Mouse (Mus musculus) adrenal gland, postnatal 10 days (tissue): ENCODE measurements around the gene Akap2. TPM values are rescaled to one million over a fixed set of nuclear protein-coding genes. Genes with fewer than 3 reads are reported as not detected.

Source experiments
- DNase-seq: peaks from one replicate; pipeline ENCODE4 v3.0.0; 2021; ENCODE audit warnings: mixed read lengths
- total RNA-seq, 2 experiments: library from RNA; stranded (reverse); gene quantifications; 2 replicates each; pipeline ENCODE4 v1.2.3; 2021

Gene Akap2
- total RNA-seq, 2 experiments from 2014 or later: 87.7 to 92.0 TPM

DNA sequence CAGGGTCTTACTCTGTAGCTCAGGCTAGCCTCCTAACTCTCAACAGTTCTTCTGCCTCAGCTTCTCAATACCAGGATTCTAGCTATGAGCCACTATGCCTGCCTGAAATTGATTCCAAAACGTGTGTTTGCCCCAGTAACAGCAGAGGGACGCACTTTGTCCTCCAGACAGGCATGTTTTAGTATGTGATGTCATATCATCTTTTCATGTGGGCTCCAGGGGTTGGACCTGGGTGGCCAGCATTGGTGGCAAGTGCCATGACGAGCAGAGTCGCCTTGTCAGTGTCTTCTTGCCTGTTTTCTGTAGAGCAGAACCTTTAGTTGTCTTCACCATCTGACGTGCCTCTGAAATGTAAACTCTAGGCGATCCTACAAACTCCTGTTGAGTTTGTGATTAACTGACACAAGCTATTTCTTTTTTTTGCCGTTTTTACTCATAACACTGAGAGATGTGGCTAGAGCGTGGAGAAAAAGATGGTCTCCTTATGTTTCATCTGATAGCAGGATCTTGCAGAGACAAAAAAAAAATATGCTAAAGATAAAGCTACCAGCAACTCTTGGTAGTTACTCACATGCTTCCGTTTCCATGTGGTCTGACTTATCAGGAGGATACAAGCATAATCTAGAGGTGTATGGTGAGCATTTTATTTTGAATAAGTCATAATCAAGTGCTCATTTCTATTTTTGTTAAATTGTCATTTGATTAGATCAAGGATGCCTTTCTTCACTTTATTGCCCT lies 80.3 kb downstream of the Akap2 start:
- no peak for DNase-seq

- DNase-seq: peak; percentile 70
Measured at GRCm38 (mm10) chr4:57798286-57799018, 81.0 kb downstream of the Akap2 start.

GRCm38 (mm10) chr4:57799297-57799696 lies 81.8 kb downstream of the Akap2 start:
- no peak for DNase-seq

- peak; percentile 37 for DNase-seq
Measured at GRCm38 (mm10) chr4:57801239-57801638, 83.8 kb downstream of the Akap2 start.

- DNase-seq: no peak
Measured at GRCm38 (mm10) chr4:57801986-57802385, 84.5 kb downstream of the Akap2 start.

- peak; percentile 32 for DNase-seq
Measured at GRCm38 (mm10) chr4:57802411-57802810, 85.0 kb downstream of the Akap2 start.

DNA sequence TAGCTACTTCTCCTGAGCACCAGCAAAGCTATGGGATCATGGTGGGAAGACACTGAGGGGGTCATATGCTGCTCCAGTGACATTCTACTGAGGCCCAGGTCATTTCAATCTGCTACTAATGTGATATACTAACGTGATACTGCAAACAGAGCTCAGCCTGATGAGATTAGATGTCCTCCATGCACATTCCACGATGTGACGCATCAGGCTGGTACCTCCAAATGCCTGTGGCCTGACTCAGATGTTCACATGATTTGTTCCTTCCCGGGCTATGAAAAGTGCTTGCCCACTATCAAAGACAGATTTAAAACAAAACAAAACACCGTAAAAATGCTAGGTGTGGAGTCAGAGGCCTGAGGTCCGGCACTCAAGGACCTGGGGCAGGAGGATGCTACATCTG lies 87.4 kb downstream of the Akap2 start:
- peak; percentile 45 for DNase-seq

GRCm38 (mm10) chr4:57809449-57809848 lies 92.0 kb downstream of the Akap2 start:
- no peak for DNase-seq

DNA sequence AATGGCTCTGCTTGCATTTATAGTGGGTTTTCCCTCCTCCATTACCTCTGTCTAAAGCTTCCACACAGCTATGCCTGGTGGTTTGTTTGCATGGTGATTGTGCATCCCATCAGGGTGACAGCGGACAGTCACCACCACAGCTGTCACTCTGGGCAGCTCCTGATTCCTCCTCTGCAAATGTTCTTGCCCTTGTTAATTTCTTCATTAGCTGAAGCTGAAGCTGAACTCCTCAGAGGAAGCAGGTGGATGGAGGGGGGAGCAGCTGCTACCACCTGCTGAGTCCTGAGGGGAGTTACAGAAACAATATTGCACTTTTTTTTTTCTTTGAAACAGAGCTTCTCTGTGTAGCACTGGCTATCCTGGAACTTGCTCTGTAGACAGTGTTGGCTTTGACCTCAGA lies 94.6 kb downstream of the Akap2 start:
- no peak for DNase-seq

DNA sequence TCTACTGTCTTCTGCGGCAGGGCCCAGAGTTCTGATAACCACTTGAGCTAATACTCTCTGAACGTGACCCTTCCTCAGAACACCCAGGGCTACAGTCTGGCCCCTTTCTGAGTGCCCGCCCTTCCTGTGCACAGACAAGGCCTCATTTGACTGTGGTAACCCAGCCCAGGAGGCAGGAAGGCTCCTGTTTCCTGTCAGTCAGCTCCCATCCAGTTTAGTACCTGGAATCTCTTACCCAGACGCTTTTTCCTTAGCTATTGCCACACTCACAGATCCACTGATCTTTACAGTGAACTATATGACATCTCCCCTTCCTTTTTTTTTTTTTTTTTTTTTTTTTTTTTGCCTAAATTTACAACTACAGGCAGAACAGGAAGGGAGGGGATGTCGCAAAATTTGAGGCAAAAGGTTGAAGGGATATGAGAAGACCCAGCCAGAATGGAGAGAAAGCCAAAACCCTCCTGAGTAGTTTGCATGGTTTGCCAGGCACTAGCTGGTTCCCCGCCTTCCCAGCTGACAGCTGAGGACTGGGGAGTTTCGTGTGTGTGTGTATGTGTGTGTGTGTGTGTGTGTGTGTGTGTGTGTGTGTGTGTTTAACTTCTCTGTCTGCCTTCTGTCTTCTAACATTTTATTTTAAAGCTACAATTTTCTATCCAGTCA lies 95.6 kb downstream of the Akap2 start:
- DNase-seq: no peak

DNA sequence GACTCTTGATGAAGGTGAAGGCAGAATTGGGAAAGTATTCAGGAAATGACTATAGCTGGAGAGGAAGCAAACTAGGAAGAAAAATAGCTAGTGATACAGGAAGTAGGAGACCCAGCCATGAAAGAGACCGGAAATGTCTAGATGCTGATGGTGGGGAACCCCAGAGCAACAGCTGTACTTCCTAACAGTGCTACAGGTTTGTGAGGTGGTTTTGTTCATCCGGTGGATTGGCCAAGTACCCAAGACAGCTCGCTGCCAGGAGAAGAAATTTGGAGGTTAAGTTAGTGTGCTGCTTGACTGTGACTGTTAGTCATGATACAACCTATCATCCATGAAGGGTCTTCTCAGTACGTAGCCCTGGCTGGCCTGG lies 96.1 kb downstream of the Akap2 start:
- no peak for DNase-seq

GRCm38 (mm10) chr4:57815355-57815754 lies 97.9 kb downstream of the Akap2 start:
- no peak for DNase-seq

GRCm38 (mm10) chr4:57816146-57816545 lies 98.7 kb downstream of the Akap2 start:
- no peak for DNase-seq

GRCm38 (mm10) chr4:57820839-57821374 lies 103.5 kb downstream of the Akap2 start:
- no peak for DNase-seq

GRCm38 (mm10) chr4:57821556-57822356 lies 104.3 kb downstream of the Akap2 start:
- DNase-seq: no peak

DNA sequence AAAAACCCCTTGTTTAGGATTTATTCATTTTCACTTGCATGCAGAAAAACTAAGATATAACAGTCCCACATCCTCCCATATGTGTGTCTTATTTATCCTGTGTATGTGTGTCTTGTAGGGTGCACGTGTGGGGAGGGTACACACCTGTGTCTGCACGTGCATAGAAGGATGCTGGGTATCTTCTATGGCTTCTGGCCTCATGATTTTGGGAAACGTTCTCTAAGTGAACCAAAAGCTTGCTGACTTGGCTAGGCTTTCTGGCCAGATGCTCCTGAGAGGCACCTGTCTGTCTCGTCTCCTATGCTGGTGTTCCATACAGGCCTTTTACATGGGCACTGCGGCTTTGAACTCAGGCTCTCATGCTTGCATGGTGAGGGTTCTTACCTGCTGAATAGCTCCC lies 105.2 kb downstream of the Akap2 start:
- DNase-seq: no peak

GRCm38 (mm10) chr4:57824626-57825240 lies 107.3 kb downstream of the Akap2 start:
- no peak for DNase-seq

- DNase-seq: no peak
Measured at GRCm38 (mm10) chr4:57826272-57826671, 108.8 kb downstream of the Akap2 start.

GRCm38 (mm10) chr4:57829131-57829530 lies 111.7 kb downstream of the Akap2 start:
- no peak for DNase-seq

DNA sequence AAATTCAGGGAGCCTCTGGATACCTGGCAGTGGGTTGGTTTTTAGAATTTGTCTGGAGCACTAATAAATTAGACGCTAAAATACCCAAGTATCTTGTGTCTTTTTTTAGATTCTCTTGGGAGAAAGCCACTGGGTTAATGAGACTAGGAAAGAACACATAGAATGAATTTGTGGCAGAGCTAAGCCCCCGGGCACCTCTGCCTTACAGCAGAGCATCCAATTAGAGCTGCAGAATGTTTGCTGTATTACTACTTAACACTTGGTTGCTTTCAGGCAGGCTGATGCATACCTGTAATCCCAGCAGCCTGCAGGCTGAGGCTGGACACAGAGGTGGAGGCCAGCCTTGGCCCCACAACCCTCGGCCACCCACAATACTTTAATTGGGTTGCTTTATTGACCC lies 112.3 kb downstream of the Akap2 start:
- DNase-seq: no peak

- DNase-seq: no peak
Measured at GRCm38 (mm10) chr4:57832318-57832717, 114.9 kb downstream of the Akap2 start.

DNA sequence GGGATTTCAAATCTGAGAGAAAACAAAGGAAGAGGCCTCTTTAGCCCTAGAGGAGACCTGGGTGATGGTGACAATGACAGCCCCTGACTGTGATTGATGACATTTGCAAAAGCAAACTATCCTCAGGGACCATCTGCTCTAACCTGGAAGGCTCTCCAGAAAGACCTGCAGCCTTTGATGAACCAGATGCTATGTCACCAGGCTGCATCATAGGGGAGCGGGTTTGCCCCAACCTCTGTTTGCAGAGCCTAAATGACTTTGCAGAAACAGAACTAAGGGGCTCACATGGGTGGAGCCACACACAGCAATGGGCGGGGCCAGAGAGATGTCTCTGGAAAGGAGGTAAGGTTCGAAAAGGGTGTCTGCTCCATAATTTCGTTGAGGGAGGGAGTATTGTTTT lies 115.6 kb downstream of the Akap2 start:
- no peak for DNase-seq
